Mouse (Mus musculus): ENCODE measurements around the gene Epm2aip1.

Epm2aip1 gene

DNA sequence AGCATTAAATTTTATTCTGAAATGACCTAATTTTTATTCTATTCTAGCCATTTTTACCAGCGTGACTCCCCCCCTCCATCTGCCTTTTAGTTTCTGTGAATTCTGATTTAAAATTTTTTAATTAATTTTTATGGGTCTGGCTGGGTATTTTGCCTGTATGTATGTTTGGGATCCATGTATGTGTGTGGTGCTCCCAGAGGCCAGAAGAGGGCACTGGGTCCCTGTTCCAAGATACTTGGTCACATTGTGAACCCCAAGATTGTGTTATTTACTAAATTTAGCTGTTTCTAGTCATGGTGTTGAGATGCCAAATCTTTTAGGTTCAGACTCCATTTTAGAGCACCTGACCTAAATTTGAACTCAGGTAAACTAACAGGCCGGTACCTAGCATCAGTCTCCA lies 14.7 kb downstream of the Epm2aip1 start:
- DNase-seq (ENCODE audit: low spot score in 2 of 2), result no peak

DNA sequence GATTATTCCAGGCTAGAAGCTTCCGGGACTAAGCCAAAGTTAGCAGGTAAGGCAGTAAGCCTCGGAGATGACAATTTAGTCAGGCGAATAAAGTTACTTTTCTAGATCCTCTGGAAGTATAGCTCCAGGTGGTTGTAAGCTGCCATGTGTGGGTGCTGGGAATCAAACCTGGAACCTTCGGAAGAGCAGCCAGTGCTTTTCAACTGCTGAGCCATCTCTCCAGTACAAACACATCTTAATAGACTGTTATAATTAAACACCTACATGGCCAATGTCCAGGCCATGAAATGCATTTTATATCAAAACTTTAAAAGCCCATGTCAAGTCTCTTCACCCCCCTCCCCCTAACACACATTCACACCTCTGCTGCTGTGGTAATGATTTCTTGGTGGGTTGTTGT lies 16.2 kb downstream of the Epm2aip1 start:
- DNase-seq (ENCODE audit: low spot score in 2 of 2), result no peak

DNA sequence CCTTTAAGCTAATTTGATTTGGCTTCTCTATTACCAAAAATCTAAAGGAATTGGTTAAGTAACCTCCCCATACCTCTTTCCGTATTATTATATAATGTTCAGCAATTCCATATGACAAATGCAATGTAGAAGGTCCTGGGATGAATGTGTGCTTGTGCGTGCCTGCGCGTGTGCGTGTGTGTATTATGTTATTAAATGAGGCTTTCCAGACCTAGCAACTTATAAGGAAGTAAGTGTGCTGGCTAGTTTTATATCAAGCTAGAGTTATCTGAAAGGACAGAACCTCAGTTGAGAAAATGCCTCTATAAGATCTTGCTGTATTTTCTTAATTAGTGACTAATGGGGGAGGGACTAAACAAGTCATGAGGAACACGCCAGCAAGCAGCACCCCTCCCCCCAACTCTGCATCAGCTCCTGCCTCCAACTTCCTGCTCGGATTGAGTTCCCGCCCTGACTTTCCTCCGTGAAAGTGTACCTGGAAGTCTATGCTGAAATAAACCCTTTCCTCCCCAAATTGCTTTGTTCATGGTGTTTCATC lies 17.6 kb downstream of the Epm2aip1 start:
- DNase-seq (ENCODE audit: low spot score in 2 of 2), result no peak

DNA sequence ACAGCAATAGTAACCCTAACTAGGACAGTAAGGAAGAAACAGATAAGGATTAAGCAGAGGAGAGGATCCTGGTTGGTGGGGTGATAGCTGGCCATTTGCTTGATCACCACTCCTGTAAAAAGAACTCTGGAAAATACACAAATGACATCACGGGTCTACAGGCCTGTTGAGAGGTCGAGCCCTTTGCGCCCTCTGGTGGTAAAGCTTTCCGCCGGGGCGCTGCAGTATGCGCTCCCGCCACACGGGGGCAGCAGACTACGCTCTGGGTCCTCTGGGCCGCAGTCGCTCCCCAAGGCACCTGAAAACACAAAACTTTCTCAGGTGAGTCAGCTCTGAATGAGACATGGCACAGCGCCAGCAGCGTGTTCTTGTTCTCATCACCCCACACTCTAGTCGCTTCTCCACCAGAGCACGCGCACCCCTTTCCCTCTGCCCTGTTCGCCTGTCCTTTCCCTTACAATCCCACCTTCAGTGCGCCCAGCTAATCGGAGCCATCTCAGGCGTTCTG lies 18.2 kb downstream of the Epm2aip1 start:
- peak; percentile 83 to 89 for DNase-seq (ENCODE audit: low spot score in 2 of 2)

DNA sequence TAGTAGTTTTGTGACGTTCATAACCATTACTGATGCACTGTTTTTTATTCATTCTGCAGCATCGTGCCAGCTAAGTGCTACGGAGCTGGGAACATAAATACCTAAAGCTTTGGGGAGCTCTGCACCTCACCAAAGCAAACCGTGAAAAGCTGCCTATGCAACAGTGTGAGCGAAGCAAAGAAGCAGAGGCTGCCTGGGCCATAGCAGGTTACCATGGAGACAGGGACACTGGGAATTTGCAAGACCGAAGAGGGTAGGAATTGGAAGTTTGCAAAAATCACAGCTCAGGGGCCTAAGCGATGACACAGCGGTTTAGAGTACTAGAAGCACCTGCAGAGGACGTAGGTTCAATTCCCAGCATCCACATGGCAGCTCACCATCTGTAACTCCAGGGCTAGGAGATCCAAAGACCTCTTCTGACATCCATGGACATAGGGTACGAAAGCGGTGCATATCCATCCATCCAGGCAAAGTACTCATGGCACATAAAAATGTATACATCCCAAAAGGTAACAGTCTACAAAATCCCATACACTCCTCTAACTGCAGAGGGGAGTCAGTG lies 18.9 kb downstream of the Epm2aip1 start:
- DNase-seq (ENCODE audit: low spot score in 2 of 2), result no peak

DNA sequence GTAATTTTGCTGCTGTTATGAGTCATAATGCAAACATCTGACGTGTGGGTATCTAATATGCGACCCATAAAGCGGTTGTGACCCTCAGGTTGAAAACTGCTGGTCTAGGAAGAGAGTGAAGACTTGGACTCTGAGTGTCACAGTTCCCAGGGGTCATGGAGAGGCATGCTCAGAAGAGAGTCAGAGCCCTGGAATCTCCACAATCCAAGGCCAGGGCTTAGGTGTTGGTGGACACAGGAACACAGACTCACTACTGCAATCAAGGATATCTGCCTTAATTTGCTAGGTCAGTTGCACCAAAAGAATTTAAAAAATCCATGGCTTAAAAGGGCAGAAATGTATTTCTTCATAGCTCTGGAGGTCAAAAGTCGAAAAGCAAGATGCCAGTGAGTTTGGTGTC lies 21.5 kb downstream of the Epm2aip1 start:
- no peak for DNase-seq (ENCODE audit: low spot score in 2 of 2)

DNA sequence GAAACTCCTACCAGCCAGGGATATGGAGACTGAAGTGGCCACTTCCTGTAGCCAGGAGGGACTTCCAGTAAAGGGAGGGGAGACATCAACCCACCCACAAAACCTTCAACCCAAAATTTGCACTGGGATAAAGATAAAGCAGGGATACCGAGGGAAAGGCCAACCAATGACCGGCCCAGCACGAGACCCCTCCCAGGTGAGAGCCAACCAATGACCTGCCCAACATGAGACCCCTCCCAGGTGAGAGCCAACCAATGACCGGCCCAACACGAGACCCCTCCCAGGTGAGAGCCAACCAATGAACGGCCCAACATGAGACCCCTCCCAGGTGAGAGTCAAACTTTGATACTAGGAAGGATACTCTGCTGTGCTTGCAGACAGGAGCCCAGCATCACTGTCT lies 23.2 kb downstream of the Epm2aip1 start:
- no peak for DNase-seq (ENCODE audit: low spot score in 2 of 2)

DNA sequence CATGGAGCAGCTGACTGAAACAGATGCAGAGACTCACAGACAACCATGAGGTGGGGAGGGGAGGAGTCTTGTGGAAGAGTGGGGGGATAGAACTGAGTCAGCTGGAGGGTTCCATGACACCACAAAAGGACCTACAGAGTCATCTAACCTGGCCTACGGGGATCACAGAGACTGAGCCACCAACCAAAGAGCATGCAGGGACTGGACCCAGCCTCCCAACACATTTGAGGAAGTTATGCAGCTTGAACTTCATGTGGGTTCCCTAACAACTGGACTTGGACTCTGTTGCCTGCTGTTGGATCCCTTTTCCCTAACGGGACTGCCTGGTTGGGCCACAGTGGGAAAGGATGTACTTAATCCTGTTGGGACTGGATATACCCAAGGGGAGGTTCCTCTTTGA lies 23.6 kb downstream of the Epm2aip1 start:
- DNase-seq (ENCODE audit: low spot score in 2 of 2), result no peak

DNA sequence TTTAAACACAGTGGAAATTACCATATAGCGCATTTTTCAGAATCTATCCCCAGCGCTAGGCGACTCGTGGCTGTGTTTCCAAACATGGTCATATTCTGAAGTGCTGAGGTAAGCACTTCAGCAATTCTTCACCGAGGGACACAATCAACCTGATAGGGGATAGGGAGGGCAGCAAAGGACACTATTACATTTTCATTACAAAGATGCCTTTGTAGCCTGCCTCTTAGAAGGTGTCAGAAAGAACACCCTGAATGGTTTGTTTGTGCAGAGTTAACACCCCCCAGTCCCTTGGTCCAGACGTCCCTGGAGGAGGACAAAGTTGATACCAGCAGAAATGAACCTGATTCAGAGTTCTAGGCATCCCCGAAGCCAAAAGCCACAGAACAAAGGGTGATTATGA lies 24.7 kb downstream of the Epm2aip1 start:
- no peak for DNase-seq (ENCODE audit: low spot score in 2 of 2)

DNA sequence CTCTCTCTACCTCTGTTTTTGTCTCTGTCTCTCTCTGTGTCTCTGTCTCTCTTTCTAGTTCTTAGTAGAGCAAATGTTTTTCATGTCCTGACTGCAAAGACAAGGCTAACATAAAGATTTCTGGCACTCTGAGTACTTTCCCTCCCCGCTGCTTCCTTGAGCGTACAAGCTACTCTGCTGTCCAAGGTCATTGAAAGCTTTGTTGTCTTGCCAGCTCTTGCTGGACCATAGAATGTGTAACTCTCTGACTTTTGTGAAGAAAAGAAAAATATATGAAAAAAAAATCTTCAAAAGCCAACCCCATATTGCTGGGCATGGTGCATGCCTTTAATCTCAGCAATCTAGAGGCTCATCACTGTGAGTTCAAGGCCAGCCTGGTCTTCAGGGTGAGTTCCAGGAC lies 26.9 kb downstream of the Epm2aip1 start:
- no peak for DNase-seq (ENCODE audit: low spot score in 2 of 2)

DNA sequence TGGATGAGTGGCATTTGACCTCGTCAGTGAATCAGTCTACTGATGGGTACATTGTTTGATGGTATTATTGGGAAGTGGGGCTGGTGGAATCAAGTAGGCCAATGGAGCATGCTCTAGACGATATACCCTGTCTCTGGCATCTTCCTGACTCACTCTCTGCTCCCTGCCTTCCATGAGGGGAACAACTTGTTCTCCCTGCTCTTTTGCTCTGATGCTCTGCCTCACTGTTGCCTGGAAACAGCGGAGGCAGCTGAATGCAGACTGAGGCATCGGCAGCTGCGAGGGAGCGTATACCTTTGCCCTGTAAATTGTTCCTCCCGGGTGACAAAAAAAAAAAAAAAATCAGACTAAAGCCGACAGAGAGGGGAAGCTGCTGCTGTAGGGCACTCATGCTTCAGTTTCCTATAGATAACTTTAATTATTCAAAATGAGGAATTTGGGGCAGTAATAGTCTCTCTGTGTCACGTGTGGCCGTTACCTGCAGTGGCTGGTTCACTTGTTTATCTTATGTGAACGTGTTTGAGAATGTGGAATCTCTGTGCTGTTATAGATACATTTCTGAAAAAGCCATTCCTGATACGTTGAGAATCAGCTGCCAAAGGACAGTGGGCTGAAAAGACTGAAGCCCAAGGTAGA lies 30.6 kb downstream of the Epm2aip1 start:
- DNase-seq (ENCODE audit: low spot score in 2 of 2), result no peak

DNA sequence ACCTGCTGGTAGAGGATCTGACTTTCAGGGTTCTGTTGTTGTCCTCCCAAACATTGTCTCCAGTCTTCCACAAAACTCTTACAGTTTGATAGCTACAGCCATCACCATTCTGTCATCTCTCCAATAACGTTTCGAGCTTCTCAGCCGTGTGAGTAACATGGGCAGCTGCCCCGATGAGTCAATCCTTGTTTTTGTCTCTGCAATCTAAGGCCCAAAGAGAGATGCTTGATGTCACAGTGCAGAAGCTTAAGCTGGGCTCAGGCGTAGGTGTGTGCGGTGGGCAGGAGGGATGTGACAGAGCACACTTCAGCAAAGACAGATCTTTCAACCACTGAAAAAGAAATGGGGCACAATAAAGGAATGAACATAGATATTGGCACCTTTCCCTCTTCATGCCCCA lies 32.3 kb downstream of the Epm2aip1 start:
- DNase-seq (ENCODE audit: low spot score in 2 of 2), result no peak

DNA sequence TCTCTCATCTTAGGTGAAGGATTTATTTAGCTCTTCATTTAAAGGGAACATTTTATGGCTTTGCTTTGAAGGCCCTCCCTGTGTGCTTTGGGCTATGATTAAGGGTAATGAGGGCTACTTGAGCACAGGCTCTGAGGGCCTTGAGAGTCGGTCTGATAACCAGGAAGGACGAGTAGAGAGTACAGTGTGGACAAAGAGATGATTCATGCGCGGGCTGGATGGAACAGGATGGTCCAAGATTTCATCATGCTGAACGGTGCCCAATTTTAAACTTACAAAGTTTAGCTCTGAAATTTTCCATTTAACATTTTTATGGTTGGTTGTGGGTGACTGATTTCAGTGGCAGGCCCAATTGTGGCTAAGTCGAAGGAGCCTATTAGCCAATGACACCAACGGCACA lies 34.4 kb downstream of the Epm2aip1 start:
- no peak for DNase-seq (ENCODE audit: low spot score in 2 of 2)

DNA sequence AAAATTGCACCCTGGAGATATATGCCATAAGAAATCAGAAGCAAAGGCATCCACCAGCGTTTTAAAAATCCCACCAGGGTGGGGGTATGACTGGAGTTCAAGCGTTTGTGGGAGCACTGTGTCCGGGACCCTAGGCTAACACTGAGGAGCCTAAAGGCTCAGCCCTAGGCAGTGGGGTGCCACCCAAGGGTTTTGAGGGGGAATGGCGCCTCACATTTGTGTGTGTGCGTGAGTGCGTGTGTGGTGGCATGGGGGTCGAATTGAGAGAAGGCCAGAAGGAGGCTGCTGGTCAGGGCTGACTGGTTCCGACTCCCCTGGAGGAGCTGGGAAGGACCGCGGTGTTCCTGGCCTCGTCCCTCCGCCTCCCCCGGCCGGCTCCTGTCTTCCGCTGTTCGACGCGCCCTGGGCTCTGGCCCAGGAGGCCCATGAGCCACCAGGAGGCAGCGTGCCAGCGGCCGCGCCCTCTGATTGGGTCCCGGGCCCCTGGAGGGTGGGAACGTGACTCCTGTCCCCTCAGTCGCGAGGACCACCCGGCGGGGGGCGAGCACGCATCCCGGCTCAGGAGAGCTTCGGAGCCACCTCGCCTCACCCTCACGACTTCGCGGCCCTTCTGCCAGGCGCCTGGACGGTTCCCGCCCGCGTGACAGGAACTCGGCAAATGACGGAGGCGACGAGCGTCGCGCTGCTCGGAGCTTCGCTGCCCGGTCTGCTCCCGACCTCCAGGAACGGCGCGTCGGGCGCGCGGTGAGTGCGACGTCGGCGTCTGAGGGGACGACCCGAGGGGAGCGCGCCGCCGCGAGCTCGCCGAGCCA lies 39.5 kb downstream of the Epm2aip1 start, which contains the start of gene Trank1:
Gene Trank1, plus strand, starts transcription at position 709 of the 812 bp plus-strand sequence.
- no peak for DNase-seq (ENCODE audit: low spot score in 2 of 2)

DNA sequence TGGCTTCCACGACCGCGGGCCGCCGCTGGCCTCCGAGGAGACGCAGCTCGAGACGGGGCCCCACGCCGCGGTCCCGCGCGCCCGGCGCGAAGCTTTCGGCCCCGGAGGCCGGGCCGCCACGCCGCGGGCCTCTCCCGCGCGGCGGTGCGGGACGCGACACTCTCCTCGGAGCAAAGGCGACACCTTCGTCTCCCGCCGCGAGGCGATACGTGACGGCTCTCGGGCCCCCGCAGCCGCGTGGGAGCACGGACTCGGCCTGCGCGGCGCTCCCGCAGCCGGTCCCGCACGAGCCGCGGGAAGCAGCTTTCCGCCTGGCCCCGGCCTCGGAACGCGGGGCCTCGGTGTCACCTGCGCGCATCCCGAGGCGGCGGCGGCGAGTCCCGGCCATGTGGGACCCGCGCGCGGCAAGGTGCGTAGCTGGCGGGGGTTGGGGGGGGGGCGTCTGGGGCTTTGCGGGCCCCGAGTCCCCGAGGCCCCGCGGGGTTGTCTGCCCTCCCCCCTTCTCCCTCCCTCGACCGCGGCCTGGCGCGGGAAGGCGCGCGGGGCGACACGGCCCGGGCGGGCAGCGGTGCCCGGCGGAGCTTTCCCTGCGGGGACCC lies 40.2 kb downstream of the Epm2aip1 start:
- no peak for DNase-seq (ENCODE audit: low spot score in 2 of 2)

DNA sequence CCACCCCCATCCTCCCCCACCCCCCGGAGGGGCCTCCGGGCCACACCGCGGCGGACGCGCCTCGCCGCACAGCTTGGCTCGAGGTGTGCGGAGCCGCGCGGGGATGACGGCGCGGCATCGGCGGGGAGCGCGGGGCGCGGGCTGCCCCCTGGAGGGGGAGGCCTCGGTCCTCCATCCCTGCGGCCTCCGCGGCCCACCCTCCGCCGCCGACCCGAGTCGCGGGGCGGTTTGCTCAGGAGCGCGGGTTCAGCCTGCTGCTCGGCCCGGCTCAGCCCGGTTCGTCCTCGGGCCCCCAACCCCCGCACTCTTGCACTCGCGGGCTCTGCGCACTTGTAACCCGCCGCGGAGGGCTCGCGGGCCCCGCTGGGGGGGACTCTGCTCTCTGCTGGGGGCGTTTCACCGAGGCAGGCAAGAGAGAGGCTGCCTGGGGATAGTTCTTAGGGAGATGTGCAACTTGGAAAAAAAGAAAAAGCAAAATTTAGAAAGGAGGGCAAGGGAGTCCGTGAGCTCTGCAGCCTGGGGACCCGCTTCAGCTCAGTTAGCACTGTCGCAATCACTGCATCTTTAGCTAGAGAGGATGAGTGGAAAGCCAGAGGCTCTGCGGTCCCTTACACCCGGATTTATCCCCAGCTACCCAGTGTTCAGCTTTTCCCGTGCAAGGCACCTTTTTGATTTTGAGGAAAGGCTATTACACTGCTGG lies 40.9 kb downstream of the Epm2aip1 start:
- DNase-seq (ENCODE audit: low spot score in 2 of 2), result no peak

DNA sequence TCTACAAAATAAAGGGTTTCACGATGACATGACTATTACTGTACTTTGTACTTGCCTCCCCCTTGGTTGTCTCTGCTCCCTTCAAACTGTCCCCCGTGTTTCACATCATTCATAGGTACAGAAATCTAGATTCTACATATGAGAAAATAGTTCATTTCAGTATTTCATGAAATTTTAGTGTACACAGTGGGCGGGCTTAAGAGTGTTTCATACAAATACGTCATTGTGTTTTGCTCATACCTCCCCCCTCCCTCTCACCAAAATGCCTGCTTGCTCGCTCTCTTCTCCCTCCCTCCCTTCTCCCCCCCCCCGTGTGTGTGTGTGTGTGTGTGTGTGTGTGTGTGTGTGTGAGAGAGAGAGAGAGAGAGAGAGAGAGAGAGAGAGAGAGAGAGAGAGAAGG lies 41.6 kb downstream of the Epm2aip1 start:
- DNase-seq (ENCODE audit: low spot score in 2 of 2), result no peak

DNA sequence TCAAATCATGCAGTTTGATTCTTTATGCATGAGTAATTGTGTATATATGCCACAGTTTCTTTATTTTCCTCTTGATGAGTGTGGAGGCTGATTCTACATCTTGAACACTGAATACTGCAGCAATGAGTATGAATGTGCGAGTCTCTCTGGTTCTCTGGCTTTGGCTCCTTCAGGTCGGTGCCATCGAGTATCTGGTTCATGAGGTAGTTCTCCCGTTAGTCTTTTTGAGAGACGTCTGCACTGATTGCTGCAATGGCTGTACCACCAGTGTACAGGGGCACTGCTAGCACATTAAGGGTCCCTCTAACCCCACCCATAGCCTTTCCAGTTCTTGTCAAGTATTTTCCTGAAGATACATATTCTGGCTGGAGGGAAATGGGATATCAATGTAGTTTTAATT lies 42.1 kb downstream of the Epm2aip1 start:
- DNase-seq (ENCODE audit: low spot score in 2 of 2), result no peak

DNA sequence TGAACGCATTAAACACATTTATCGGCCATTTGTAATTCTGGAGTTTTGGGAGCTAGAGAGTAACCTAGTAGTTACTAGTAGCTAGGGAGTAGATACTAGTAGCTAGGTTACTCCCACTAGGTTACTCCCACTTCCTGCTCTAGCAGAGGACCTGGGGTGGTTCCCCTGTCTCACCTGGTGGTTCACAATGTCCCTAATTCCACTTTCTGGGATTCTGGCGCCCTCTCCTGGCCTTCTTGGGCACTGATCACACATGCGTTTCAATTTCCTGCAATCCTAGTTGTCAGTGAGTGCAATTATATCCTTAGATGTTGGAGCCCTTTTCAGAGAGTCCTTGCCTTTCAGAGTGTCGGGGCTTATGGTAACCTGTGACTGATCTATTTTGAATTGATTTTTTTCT lies 42.5 kb downstream of the Epm2aip1 start:
- DNase-seq (ENCODE audit: low spot score in 2 of 2), result peak in 1 of 2 experiments; percentile 13

DNA sequence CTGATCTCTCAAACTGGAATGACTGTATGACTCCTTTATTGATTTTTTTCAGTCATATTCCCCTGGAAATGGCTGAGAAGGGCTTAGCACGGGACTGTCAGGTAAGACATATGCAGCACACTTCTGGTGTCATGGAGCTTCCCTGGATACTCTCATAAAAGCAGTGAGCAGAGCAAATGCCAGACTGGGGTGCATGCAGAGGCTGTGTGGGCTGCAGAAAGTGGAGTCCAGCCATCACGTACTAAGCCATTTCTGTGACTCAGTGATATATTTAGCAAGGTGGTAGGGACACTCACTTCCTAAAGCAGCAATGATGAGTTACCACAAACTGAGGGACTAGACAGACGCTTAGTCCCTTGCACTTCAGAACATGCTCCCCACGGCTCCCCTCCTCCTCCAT lies 49.2 kb downstream of the Epm2aip1 start:
- DNase-seq (ENCODE audit: low spot score in 2 of 2), result no peak

DNA sequence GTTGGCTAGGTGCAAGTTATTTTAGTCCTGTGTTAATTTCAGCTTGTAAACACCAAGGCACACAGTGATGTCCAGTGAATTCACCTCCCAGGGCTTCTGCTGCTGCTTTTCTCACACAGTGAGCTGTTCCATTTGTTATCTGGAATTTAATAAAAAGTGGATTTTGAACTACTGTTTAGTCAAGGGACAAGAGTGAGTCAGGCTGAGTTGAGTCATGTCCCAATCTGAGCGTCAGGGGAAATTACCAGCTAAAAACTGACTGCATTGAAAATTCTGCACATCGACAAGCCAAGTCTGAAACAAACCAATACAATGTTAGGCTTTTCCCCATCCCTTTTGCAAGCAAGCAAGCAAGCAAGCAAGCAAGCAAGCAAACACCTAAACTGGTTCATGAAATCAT lies 53.2 kb downstream of the Epm2aip1 start:
- DNase-seq (ENCODE audit: low spot score in 2 of 2), result no peak

Measured in natural killer cell, adult 2 months (primary cell).